Mouse (Mus musculus) cerebral cortex, adult 2 months (tissue): ENCODE results near the gene Cdhr2.

Experiments used
- WGBS: fragments of 180-500 bp; shearing (Covaris S2); methylation state at CpG from one replicate; pipeline ENCODE4 v1.1.7; 2018; 5-methylcytosine and 5-hydroxymethylcytosine counted together

Gene Cdhr2

GRCm38 (mm10) chr13:54701243-54701642, at the start of gene Cdhr2:
Gene Cdhr2, plus strand, starts transcription at chr13:54701461.
- WGBS: 75% methylated on average over 5 of the region's 5 CpGs

GRCm38 (mm10) chr13:54660877-54661276, 40.4 kb upstream of the Cdhr2 start:
- 53% methylated on average over 5 of the region's 5 CpGs for WGBS

GRCm38 (mm10) chr13:54661358-54661757, 39.9 kb upstream of the Cdhr2 start:
- WGBS: 85% methylated on average over 12 of the region's 12 CpGs

GRCm38 (mm10) chr13:54663999-54664398, 37.3 kb upstream of the Cdhr2 start:
- 88% methylated on average over 4 of the region's 4 CpGs for WGBS

GRCm38 (mm10) chr13:54664509-54664908, 36.8 kb upstream of the Cdhr2 start:
- WGBS: 96% methylated on average over 1 of the region's 1 CpGs

- WGBS: 96% methylated on average over 7 of the region's 7 CpGs
Measured at GRCm38 (mm10) chr13:54665062-54665461, 36.2 kb upstream of the Cdhr2 start.

- 87% methylated on average over 2 of the region's 2 CpGs for WGBS
Measured at GRCm38 (mm10) chr13:54670491-54670890, 30.8 kb upstream of the Cdhr2 start.

GRCm38 (mm10) chr13:54675895-54676590, 25.2 kb upstream of the Cdhr2 start:
- 77% methylated on average over 11 of the region's 11 CpGs for WGBS

- WGBS: 76% methylated on average over 4 of the region's 4 CpGs
Measured at GRCm38 (mm10) chr13:54678263-54678662, 23.0 kb upstream of the Cdhr2 start.

GRCm38 (mm10) chr13:54680184-54680853, 20.9 kb upstream of the Cdhr2 start:
- WGBS: 75% methylated on average over 17 of the region's 17 CpGs

- WGBS: 82% methylated on average over 8 of the region's 8 CpGs
Measured at GRCm38 (mm10) chr13:54681291-54681690, 20.0 kb upstream of the Cdhr2 start.

- 82% methylated on average over 3 of the region's 3 CpGs for WGBS
Measured at GRCm38 (mm10) chr13:54683301-54683700, 18.0 kb upstream of the Cdhr2 start.

GRCm38 (mm10) chr13:54684140-54684896, 16.9 kb upstream of the Cdhr2 start:
- 54% methylated on average over 3 of the region's 3 CpGs for WGBS

- 28% methylated on average over 2 of the region's 2 CpGs for WGBS
Measured at GRCm38 (mm10) chr13:54685174-54685573, 16.1 kb upstream of the Cdhr2 start.

- whole genome bisulfite sequencing: 10% methylated on average over 19 of the region's 19 CpGs
Measured at GRCm38 (mm10) chr13:54686139-54687053, 14.9 kb upstream of the Cdhr2 start.

GRCm38 (mm10) chr13:54687096-54687495, 14.2 kb upstream of the Cdhr2 start:
- under 1% methylated on average over 35 of the region's 35 CpGs for WGBS

- under 1% methylated on average over 82 of the region's 82 CpGs for WGBS
Measured at GRCm38 (mm10) chr13:54687575-54688424, 13.5 kb upstream of the Cdhr2 start.

- WGBS: 83% methylated on average over 8 of the region's 8 CpGs
Measured at GRCm38 (mm10) chr13:54690151-54690740, 11.0 kb upstream of the Cdhr2 start.

- 4% methylated on average over 21 of the region's 21 CpGs for WGBS
Measured at GRCm38 (mm10) chr13:54692711-54693557, 8.3 kb upstream of the Cdhr2 start.
